Mouse (Mus musculus) intestine, embryonic 16.5 days (tissue): ENCODE results near the gene Dlx4. TPM values are rescaled to one million over a fixed set of nuclear protein-coding genes. Genes with fewer than 3 reads are reported as not detected.

Experiments
- ATAC-seq: fragments of 200-750 bp; cut with Nextera tagmentation; 2 replicates; pipeline ENCODE4 v1.8.0; 2017; ENCODE audit warnings: moderate TSS enrichment, moderate library complexity
- H3K27ac ChIP-seq: fragments of 300-500 bp; sonication (generic); 2 replicates; pipeline ENCODE4 v1.5.1; 2014; ENCODE audit warnings: mild to moderate bottlenecking, low read length
- H3K27me3 ChIP-seq: fragments of 300-500 bp; sonication (generic); replicated peaks from 2 replicates; pipeline ENCODE4 v1.6.1; 2014; ENCODE audit warnings: low read length, control low read depth, mixed read lengths; ENCODE audit not compliant: control insufficient read depth, insufficient read depth
- H3K36me3 ChIP-seq: fragments of 300-500 bp; sonication (generic); 2 replicates; pipeline ENCODE4 v1.6.1; 2014; ENCODE audit warnings: low read length, control low read depth; ENCODE audit not compliant: control insufficient read depth, insufficient read depth
- H3K4me1 ChIP-seq: fragments of 300-500 bp; sonication (generic); 2 replicates; pipeline ENCODE4 v1.6.1; 2014; ENCODE audit warnings: low read length, control low read depth, mixed read lengths; ENCODE audit not compliant: control insufficient read depth, insufficient read depth
- H3K4me2 ChIP-seq: fragments of 300-500 bp; sonication (generic); 2 replicates; pipeline ENCODE4 v1.6.1; 2014; ENCODE audit warnings: low read depth, low read length, control low read depth
- H3K4me3 ChIP-seq: fragments of 300-500 bp; sonication (generic); 2 replicates; pipeline ENCODE4 v1.5.1; 2014; ENCODE audit warnings: mild to moderate bottlenecking, low read length
- H3K9ac ChIP-seq: fragments of 300-500 bp; sonication (generic); 2 replicates; pipeline ENCODE4 v1.6.1; 2014; ENCODE audit warnings: low read depth, low read length
- H3K9me3 ChIP-seq: fragments of 300-500 bp; sonication (generic); 2 replicates; pipeline ENCODE4 v1.6.1; 2016; ENCODE audit warnings: low read length, control low read depth; ENCODE audit not compliant: control insufficient read depth
- WGBS: fragments of 180-500 bp; shearing (Covaris S2); extraction: QIAGEN DNeasy Blood & Tissue Kit; methylation state at CpG from one replicate; pipeline ENCODE4 v1.1.7; 2014; 5-methylcytosine and 5-hydroxymethylcytosine counted together
- polyA plus RNA-seq: library from polyadenylated mRNA; unstranded; fragments of >200 nt; fragmentation: Nextera tagmentation; extraction: Ambion mirVana; gene quantifications from 2 replicates; pipeline ENCODE4 v1.2.1, GENCODE M21; 2015

Gene Dlx4
- polyA plus RNA-seq, 1 experiment from 2014 or later: 0.11 TPM

GRCm38 (mm10) chr11:95144946-95145483, 1.0 kb downstream of the Dlx4 start:
- peak overlapping the region; percentile 57 for H3K4me3 ChIP-seq
- no peak overlapping the region for H3K27ac ChIP-seq
- H3K36me3 ChIP-seq: no peaks in the 10 kb centered on the region
- H3K27me3 ChIP-seq: peaks cover 85% of the 10 kb centered on the region
- H3K9me3 ChIP-seq: no peaks in the 10 kb centered on the region
- peak overlapping the region; percentile 90 for H3K4me2 ChIP-seq
- WGBS: under 1% methylated on average over 34 of the region's 34 CpGs
- H3K9ac ChIP-seq: 0 out of 2 replicates have a peak overlapping the region, but pooled peaks have one; percentile 63
- peaks cover 18% of the 10 kb centered on the region for H3K4me1 ChIP-seq
- ATAC-seq: no peak

DNA sequence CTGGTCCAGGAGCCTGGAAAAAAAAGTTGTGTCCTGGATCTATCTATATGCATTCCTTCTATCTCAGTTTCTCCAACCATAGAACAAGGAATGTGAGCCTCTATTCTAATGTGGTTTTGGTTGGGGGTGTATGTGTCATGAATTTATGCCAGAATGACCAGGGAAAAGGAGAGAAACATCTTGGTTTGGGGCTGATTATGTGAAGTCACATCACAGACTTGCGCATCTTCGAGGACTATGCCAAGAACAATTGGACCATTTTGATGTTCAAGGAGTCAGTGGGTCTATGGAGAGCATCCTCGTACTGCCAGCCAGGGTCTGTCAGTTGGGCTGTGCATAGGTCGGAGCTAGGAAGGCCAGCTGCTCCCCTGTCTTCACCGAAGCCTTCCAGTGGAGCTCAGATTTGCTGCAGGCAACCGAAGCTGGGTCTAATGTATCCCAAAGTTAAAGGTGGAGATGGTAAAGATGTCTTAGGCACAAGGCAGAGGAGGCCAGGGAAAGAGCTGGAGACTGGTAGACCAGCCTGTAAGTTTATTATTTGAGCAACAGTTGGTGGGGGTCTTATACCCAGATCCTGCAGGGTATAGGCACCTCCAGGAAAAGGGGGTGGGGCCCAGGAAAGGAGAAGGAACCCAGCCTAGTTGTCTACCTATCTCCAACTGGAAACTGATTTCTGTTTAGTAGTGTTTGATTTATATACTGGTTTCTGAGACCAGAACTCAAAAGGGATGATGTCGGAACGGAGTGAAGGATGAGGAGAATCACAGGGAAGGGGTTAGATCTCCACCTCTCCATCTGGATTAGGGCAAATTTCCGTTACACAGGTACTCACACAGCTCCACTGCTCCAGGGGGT, 1.7 kb downstream of the Dlx4 start:
- peaks cover 90% of the 10 kb centered on the region for H3K27me3 ChIP-seq

GRCm38 (mm10) chr11:95143663-95144062, 2.4 kb downstream of the Dlx4 start:
- peaks cover 18% of the 10 kb centered on the region for H3K4me1 ChIP-seq
- no peaks in the 10 kb centered on the region for H3K36me3 ChIP-seq
- no peaks in the 10 kb centered on the region for H3K9me3 ChIP-seq
- WGBS: 4% methylated on average over 4 of the region's 4 CpGs
- H3K9ac ChIP-seq: no peak overlapping the region
- no peak for ATAC-seq
- H3K27me3 ChIP-seq: peaks cover 94% of the 10 kb centered on the region
- no peak overlapping the region for H3K4me2 ChIP-seq
- no peak overlapping the region for H3K4me3 ChIP-seq
- H3K27ac ChIP-seq: no peak overlapping the region

More for the DNA sequence above, 1.7 kb downstream of the Dlx4 start:
- H3K4me1 ChIP-seq: peaks cover 18% of the 10 kb centered on the region
- H3K27ac ChIP-seq: no peak overlapping the region
- H3K4me3 ChIP-seq: peak overlapping the region; percentile 57
- peak overlapping the region; percentile 90 for H3K4me2 ChIP-seq
- no peak for ATAC-seq
- H3K9ac ChIP-seq: no peak overlapping the region
- no peaks in the 10 kb centered on the region for H3K36me3 ChIP-seq
- no peaks in the 10 kb centered on the region for H3K9me3 ChIP-seq
- 13% methylated on average over 9 of the region's 9 CpGs for WGBS

- Histone ChIP-seq H3K9me3 (no peaks in the 10 kb centered on the region), H3K4me3 (peak overlapping the region; percentile 9), H3K9ac (no peak overlapping the region), H3K4me1 (peaks cover 18% of the 10 kb centered on the region), H3K27ac (no peak overlapping the region), H3K4me2 (no peak overlapping the region), H3K36me3 (no peaks in the 10 kb centered on the region), H3K27me3 (peaks cover 91% of the 10 kb centered on the region)
- no peak for ATAC-seq
- WGBS: 3% methylated on average over 39 of the region's 39 CpGs
These were observed 3.0 kb downstream of the Dlx4 start for GRCm38 (mm10) chr11:95142980-95143575.

GRCm38 (mm10) chr11:95142258-95142657, 3.8 kb downstream of the Dlx4 start:
- Histone ChIP-seq H3K27me3 (peaks cover 90% of the 10 kb centered on the region), H3K36me3 (no peaks in the 10 kb centered on the region), H3K4me2 (no peak overlapping the region), H3K4me1 (peaks cover 18% of the 10 kb centered on the region), H3K9me3 (no peaks in the 10 kb centered on the region), H3K4me3 (no peak overlapping the region), H3K9ac (no peak overlapping the region), H3K27ac (no peak overlapping the region)
- no peak for ATAC-seq
- 14% methylated on average over 10 of the region's 10 CpGs for WGBS

- Histone ChIP-seq H3K4me3 (no peak overlapping the region), H3K4me2 (no peak overlapping the region), H3K27me3 (peaks cover 78% of the 10 kb centered on the region), H3K36me3 (no peaks in the 10 kb centered on the region), H3K4me1 (peaks cover 4% of the 10 kb centered on the region; the same call in 1 of the 2 replicates), H3K27ac (no peak overlapping the region), H3K9me3 (no peaks in the 10 kb centered on the region), H3K9ac (no peak overlapping the region)
- 64% methylated on average over 5 of the region's 5 CpGs for WGBS
- ATAC-seq: no peak
These were observed 6.2 kb downstream of the Dlx4 start for GRCm38 (mm10) chr11:95139871-95140270.

DNA sequence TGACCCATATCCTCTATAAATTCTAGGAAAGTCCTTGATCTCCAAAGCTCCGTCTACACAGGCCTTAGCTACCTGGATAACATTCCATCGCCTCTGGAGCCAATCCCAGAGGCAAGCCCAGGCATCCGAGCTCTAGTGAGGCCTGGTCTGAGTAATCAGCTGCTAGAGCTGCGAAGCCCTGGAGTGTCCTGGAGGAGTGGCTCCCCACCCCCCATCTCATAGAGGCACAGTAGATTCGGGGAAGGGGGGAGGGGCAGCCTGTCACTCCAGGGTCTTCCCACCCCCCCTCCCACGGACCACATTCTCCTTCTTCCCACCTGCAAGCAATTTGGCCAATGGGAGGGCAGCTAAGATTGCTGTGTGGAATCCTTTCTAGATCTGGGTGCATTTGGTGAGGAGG, 8.8 kb downstream of the Dlx4 start:
- ATAC-seq: no peak

DNA sequence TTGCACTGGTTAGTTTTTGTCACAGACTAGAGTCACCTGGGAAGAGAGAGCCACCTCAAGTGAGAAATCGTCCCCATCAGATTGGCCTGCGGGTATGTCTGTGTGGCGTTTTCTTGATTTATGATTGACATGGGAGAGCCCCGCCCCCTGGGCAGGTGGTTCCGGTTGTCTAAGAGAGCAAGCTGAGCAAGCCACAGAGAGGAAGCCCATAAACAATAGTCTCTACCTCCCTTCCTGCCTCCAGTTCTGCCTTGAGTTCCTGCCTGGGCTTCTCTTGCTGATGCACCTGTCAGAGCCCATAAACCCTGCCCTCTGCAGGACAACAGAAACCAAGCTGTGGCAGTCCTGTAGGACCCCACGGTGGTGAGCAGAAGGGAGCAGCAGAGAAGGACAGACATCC, 12.7 kb downstream of the Dlx4 start:
- ATAC-seq: no peak
- 62% methylated on average over 6 of the region's 6 CpGs for WGBS

More for the DNA sequence above, 8.8 kb downstream of the Dlx4 start:
- Histone ChIP-seq H3K36me3 (no peaks in the 10 kb centered on the region), H3K4me3 (no peak overlapping the region), H3K4me2 (no peak overlapping the region), H3K9me3 (no peaks in the 10 kb centered on the region), H3K27ac (no peak overlapping the region), H3K4me1 (no peaks in the 10 kb centered on the region), H3K27me3 (peaks cover 53% of the 10 kb centered on the region), H3K9ac (no peak overlapping the region)
- WGBS: 19% methylated on average over 6 of the region's 6 CpGs

GRCm38 (mm10) chr11:95130668-95131252, 15.3 kb downstream of the Dlx4 start:
- H3K9me3 ChIP-seq: no peaks in the 10 kb centered on the region
- whole genome bisulfite sequencing: 56% methylated on average over 17 of the region's 17 CpGs
- H3K27ac ChIP-seq: no peak overlapping the region
- H3K27me3 ChIP-seq: no peaks in the 10 kb centered on the region; the same call in 1 of the 2 replicates
- peaks cover 10% of the 10 kb centered on the region for H3K4me1 ChIP-seq
- peak; percentile 87 for ATAC-seq
- H3K36me3 ChIP-seq: no peaks in the 10 kb centered on the region
- H3K4me2 ChIP-seq: no peak overlapping the region
- no peak overlapping the region for H3K9ac ChIP-seq
- H3K4me3 ChIP-seq: no peak overlapping the region

More for the DNA sequence above, 12.7 kb downstream of the Dlx4 start:
- Histone ChIP-seq H3K9me3 (no peaks in the 10 kb centered on the region), H3K27me3 (peaks cover 18% of the 10 kb centered on the region), H3K4me1 (peaks cover 4% of the 10 kb centered on the region; the same call in 1 of the 2 replicates), H3K9ac (no peak overlapping the region), H3K36me3 (no peaks in the 10 kb centered on the region), H3K27ac (no peak overlapping the region), H3K4me3 (no peak overlapping the region), H3K4me2 (no peak overlapping the region)
